Mouse (Mus musculus) limb, embryonic 10.5 days (tissue): ENCODE measurements at regions not wholly inside any gene's neighbourhood (a gene's known extent, or its start where the extent isn't known, plus 50 kb on each side); places are given as distances from the start of the nearest gene placed in this dataset.
A peak's percentile ranks its signal among the peaks of the same experiment; 100 is the strongest.

Experiments
- DNase-seq: peaks from one replicate; pipeline ENCODE4 v3.0.0-alpha.2; 2017; ENCODE audit warnings: low spot score
- H3K27ac ChIP-seq: fragments of 300-500 bp; sonication (generic); 2 replicates; pipeline ENCODE4 v1.5.1; 2016; ENCODE audit warnings: mild to moderate bottlenecking
- H3K27me3 ChIP-seq: fragments of 300-500 bp; sonication (generic); 2 replicates; pipeline ENCODE4 v1.6.1; 2016; ENCODE audit warnings: low read depth, mild to moderate bottlenecking; ENCODE audit not compliant: poor library complexity, severe bottlenecking
- H3K36me3 ChIP-seq: fragments of 300-500 bp; sonication (generic); 2 replicates; pipeline ENCODE4 v1.6.1; 2016; ENCODE audit warnings: mild to moderate bottlenecking, moderate library complexity
- H3K4me1 ChIP-seq: fragments of 300-500 bp; sonication (generic); 2 replicates; pipeline ENCODE4 v1.6.1; 2016
- H3K4me3 ChIP-seq: fragments of 300-500 bp; sonication (generic); 2 replicates; pipeline ENCODE4 v1.5.1; 2016; ENCODE audit warnings: mild to moderate bottlenecking, moderate library complexity
- H3K9me3 ChIP-seq: fragments of 300-500 bp; sonication (generic); replicated peaks from 2 replicates; pipeline ENCODE4 v1.6.1; 2016; ENCODE audit warnings: mild to moderate bottlenecking
- WGBS: fragments of 180-500 bp; shearing (Covaris S2); methylation state at CpG from one replicate; pipeline ENCODE4 v1.1.7; 2016; 5-methylcytosine and 5-hydroxymethylcytosine counted together

DNA sequence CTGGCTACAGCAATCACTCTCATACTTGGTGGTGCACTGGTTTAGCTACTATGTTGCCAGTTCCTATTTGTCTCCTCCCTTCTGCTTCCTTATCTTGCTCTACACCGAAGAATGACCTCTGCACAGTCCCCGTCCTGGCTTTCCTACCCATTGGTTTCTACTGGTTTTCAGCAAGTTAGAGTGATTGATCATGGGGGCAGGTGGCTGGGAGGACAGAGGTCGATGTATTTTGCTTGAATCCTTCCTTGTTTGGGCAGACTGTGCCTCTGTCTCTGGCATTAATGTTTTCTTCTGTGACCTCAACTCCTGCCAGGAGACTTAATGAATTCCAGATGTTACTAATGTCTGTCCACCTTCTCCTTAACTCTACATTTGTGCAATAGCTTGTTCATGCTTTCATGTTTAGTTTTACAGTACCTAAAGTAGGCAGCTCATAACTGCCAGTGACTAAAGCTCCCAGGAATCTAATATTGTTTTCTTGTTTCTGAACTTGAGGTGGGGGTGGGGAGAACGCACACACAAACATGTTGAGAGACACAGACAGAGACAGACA lies 457.2 kb upstream of the Mef2c start:
- no peak overlapping the region for H3K27ac ChIP-seq
- H3K4me3 ChIP-seq = no peak overlapping the region
- peak; percentile 47 for DNase-seq
- H3K4me1 ChIP-seq = peaks cover 12% of the 10 kb centered on the region
- H3K36me3 ChIP-seq = no peaks in the 10 kb centered on the region
- 21% methylated on average over 4 of the region's 4 CpGs for WGBS
- no peaks in the 10 kb centered on the region for H3K9me3 ChIP-seq
- no peaks in the 10 kb centered on the region for H3K27me3 ChIP-seq

DNA sequence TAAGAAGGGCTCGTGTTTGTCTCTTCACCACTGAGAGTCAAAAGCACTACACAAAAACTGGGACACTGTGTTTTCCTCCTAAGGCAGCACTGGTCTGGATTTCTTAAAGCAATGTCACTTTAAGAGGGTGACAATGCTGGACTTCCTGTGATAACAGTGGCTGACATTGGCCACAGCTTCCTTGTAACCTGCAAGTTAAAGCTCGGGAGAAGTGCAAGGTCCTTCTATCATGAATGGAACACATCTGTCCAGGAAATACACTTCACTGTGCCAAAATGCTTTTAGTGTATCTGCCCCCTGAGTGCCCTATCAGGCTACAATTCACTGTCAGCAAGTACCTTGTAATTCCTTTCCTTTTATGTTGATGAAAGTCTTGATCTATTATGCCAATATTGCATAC lies 448.0 kb upstream of the Mef2c start:
- Histone ChIP-seq H3K9me3 (no peaks in the 10 kb centered on the region), H3K27me3 (no peaks in the 10 kb centered on the region), H3K36me3 (no peaks in the 10 kb centered on the region), H3K27ac (no peak overlapping the region), H3K4me1 (no peaks in the 10 kb centered on the region), H3K4me3 (no peak overlapping the region)
- no peak for DNase-seq
- 65% methylated on average over 2 of the region's 2 CpGs for WGBS

DNA sequence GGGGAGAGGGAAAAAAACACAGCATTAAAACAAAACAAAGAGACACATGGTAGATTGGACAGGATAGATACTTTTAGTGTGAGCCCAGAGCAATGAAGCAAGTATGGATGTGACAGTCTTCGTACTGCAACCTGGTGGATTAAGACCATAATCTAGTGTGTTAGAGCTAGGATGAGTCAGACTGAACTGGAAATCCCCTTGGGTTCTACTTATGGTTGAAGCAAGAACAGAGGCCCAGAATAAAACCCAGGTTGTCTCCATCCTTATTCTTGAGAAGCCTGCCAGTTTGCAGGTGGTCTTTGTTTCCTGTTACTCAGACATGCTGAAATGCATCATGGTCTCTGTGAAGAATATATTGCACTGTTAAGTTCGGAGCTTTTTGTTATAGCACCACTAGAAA lies 447.4 kb upstream of the Mef2c start:
- DNase-seq = no peak
- WGBS = 94% methylated on average over 2 of the region's 2 CpGs
- H3K36me3 ChIP-seq = no peaks in the 10 kb centered on the region

DNA sequence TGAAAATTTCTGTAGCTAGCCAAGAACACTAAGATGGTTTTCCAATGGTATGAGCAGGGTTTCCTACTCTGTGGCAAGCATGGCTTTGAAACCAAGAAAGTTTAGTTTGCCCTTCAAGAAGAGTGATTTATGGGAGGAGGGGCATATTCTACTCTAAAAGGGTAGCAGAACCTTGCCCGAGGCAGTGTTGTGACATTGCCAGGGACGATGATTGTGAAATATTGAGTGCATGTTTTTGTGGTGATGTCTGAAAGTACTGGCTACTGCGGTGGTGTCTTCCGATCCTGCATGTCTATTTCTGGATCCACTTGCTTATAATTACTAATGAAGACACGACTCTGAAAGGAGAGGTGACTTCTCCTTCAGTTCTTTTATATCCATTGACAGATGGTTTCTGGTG lies 439.1 kb upstream of the Mef2c start:
- 86% methylated on average over 5 of the region's 5 CpGs for WGBS

More for the DNA sequence above, 447.4 kb upstream of the Mef2c start:
- Histone ChIP-seq H3K27me3 (no peaks in the 10 kb centered on the region), H3K27ac (no peak overlapping the region), H3K9me3 (no peaks in the 10 kb centered on the region), H3K4me3 (no peak overlapping the region), H3K4me1 (no peaks in the 10 kb centered on the region)

DNA sequence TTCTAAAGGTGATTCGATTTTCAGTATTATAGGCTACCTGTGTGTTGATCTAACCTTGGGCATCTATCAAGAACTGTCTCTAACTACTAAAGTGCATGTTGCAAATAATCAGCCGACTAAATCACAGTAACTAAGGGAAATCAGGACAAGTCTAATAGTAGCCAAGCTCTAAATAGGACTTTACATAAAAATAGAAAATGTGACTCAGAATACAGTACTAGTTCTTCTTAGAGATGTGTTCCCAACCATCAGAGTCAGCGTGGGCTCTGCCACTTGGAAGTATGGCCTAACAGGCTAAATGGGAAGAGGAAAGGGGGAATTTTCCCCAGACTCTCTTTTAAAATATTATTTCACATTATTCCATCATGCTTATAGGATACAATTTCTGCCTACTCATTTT lies 438.6 kb upstream of the Mef2c start:
- DNase-seq = no peak
- Histone ChIP-seq H3K36me3 (no peaks in the 10 kb centered on the region), H3K27ac (no peak overlapping the region), H3K9me3 (no peaks in the 10 kb centered on the region), H3K27me3 (no peaks in the 10 kb centered on the region), H3K4me1 (no peaks in the 10 kb centered on the region), H3K4me3 (no peak overlapping the region)
- 87% methylated on average over 3 of the region's 3 CpGs for WGBS

More for the DNA sequence above, 439.1 kb upstream of the Mef2c start:
- no peak overlapping the region for H3K4me3 ChIP-seq
- no peak for DNase-seq
- no peaks in the 10 kb centered on the region for H3K4me1 ChIP-seq
- no peaks in the 10 kb centered on the region for H3K27me3 ChIP-seq
- no peak overlapping the region for H3K27ac ChIP-seq
- no peaks in the 10 kb centered on the region for H3K9me3 ChIP-seq
- H3K36me3 ChIP-seq = no peaks in the 10 kb centered on the region

DNA sequence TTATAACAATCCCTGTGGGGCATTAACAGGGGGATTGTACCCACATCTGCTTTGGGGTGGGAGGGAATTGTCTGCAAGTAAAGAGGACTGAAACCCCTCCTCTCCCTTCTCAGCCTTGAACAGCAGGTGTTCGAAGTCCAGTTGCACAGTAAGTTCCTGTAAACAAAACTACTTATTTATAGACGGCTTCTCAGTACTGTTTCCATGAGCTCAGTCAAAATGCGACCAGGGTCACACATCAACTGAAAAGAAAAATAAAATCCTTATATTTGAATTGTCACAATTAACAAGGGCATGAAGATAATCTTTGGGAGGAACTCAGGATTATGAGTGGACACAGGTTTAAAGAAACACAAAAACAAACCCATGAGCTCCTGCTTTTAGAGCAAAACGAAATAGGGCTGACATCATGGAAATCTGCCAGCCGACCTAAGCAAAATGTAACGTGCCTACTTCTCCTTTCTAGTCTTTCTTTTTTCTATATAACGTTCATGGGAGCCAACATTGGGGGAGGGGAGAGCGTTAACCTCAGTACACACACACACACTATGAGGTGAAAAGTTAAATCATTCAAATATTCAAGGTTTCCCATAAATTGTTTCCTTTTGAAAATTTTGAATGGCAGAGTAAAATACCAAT lies 437.6 kb upstream of the Mef2c start:
- WGBS = 87% methylated on average over 8 of the region's 8 CpGs
- Histone ChIP-seq H3K9me3 (no peaks in the 10 kb centered on the region), H3K27me3 (no peaks in the 10 kb centered on the region), H3K4me3 (no peak overlapping the region), H3K4me1 (no peaks in the 10 kb centered on the region), H3K36me3 (no peaks in the 10 kb centered on the region), H3K27ac (no peak overlapping the region)
- no peak for DNase-seq

DNA sequence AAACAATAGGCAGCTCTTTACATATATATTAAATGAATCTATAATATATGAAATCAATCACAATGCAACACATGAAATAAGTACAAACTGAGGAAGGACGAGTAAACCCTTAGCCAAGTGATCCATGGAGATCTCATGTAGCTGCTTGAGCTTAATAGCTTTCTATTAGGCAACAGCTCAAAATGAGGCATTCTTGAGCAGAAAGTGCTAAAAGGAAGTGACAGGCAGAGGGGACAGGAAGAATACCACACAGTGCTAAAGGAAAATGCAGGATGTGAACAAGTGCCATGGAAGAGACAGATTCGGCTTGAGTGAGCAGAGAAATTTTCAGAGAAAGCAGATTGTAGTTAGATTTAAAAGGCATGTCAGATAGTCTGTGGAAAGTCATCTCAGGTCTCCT lies 436.3 kb upstream of the Mef2c start:
- no peak for DNase-seq
- no peaks in the 10 kb centered on the region for H3K27me3 ChIP-seq
- WGBS = 74% methylated on average over 2 of the region's 2 CpGs
- no peaks in the 10 kb centered on the region for H3K36me3 ChIP-seq
- no peak overlapping the region for H3K27ac ChIP-seq
- H3K4me3 ChIP-seq = no peak overlapping the region
- H3K4me1 ChIP-seq = no peaks in the 10 kb centered on the region
- no peaks in the 10 kb centered on the region for H3K9me3 ChIP-seq

DNA sequence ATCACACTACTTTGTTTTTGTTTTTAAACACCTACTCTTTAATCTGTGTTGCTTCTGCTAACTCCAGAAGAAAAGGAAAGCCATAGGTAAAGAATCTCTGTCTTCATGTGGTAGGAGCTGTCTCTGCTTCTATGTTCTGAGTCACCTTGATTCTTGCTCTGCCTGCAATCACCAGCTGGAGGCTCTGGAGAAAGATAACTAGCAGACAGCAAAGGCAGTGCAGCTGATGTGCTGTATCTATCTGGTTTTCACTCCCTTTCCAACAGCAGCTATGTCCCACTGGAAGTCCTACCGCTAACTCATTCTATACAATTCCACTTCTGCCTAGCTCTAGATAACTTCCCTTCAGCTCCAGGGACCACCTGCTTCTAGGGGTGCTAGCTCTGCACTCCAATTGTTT lies 435.2 kb upstream of the Mef2c start:
- no peak overlapping the region for H3K27ac ChIP-seq
- no peaks in the 10 kb centered on the region for H3K27me3 ChIP-seq
- WGBS = 85% methylated on average over 1 of the region's 1 CpGs
- H3K4me1 ChIP-seq = no peaks in the 10 kb centered on the region
- no peaks in the 10 kb centered on the region for H3K9me3 ChIP-seq
- DNase-seq = no peak
- H3K36me3 ChIP-seq = no peaks in the 10 kb centered on the region
- H3K4me3 ChIP-seq = no peak overlapping the region

DNA sequence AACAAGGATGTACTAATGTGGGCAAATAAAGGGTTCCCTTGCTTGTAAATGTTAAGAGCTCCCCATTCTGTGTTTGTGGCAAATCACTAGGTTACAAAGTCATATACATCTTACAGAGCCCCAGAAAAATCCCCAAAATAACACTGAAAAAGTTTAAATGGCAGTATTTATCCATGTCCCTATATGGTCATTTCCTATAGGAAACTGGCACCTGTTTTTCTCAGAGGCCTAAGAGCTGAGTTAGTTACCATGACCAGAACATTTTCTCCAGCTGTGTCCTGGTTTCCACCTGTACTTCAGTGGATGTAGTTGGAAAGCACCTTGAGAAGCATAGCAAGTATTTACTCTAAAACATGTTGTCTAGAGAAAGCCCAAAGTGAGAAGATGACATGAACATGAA lies 434.5 kb upstream of the Mef2c start:
- Histone ChIP-seq H3K4me1 (no peaks in the 10 kb centered on the region), H3K9me3 (no peaks in the 10 kb centered on the region), H3K27me3 (no peaks in the 10 kb centered on the region), H3K4me3 (no peak overlapping the region), H3K27ac (no peak overlapping the region), H3K36me3 (no peaks in the 10 kb centered on the region)
- no peak for DNase-seq

DNA sequence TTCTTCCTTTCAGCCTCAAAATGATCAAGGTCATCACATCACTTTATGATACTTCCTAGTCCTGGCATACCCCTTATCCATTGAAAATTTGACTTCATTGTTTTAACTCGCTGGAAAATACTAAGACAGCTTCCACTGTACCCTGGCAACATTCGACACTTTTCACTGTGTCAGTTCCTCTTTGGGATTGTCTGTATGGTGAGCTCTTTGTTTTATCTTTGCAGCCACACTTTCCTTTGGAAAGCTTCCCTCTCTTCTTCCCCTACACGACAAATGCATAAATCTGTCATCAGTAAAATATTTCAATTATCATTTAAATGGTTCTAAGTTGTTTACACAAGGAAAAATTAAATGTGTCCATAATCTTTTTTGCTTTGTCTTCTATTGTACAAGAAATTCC lies 431.8 kb upstream of the Mef2c start:
- no peaks in the 10 kb centered on the region for H3K36me3 ChIP-seq
- no peak for DNase-seq
- H3K27me3 ChIP-seq = no peaks in the 10 kb centered on the region
- H3K4me1 ChIP-seq = no peaks in the 10 kb centered on the region
- 83% methylated on average over 3 of the region's 3 CpGs for WGBS
- H3K27ac ChIP-seq = no peak overlapping the region
- H3K4me3 ChIP-seq = no peak overlapping the region
- H3K9me3 ChIP-seq = no peaks in the 10 kb centered on the region

DNA sequence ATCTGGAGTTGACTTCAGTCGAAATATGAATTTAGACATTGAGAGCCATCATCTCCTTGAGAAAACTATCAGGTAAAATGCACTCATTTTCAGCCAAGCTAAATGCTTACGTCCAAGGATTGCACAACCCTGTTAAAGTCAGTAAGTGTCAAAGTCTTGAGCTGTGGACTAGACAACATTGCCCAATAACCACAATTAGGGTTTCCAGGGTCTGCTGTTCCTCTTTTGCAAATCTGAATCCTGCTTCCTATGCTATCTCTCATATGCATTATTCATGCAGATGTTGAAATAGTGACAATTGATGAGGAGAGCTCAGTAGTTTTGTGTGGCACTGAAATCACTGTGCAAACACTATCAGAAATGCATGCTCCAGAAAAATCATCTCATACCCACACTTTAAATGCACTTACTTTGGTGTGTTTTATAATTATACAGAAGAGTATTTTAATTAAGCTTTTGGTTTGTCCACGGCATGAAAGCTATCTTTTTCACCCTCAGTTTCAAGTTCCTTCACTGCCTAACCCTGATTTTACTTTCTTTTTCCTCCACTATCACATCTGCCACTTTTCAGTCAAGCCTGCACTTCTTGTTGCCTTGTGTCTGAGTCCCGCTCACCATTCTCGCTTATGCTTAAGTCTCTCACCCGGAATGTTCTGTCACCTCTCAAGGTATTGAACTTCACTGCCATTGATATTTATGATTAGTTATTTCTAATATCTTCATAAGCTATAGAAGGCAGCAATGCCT lies 429.4 kb upstream of the Mef2c start:
- Histone ChIP-seq H3K9me3 (no peaks in the 10 kb centered on the region), H3K36me3 (no peaks in the 10 kb centered on the region), H3K4me1 (no peaks in the 10 kb centered on the region), H3K27me3 (no peaks in the 10 kb centered on the region), H3K27ac (no peak overlapping the region), H3K4me3 (no peak overlapping the region)
- 94% methylated on average over 6 of the region's 6 CpGs for WGBS
- DNase-seq = no peak

DNA sequence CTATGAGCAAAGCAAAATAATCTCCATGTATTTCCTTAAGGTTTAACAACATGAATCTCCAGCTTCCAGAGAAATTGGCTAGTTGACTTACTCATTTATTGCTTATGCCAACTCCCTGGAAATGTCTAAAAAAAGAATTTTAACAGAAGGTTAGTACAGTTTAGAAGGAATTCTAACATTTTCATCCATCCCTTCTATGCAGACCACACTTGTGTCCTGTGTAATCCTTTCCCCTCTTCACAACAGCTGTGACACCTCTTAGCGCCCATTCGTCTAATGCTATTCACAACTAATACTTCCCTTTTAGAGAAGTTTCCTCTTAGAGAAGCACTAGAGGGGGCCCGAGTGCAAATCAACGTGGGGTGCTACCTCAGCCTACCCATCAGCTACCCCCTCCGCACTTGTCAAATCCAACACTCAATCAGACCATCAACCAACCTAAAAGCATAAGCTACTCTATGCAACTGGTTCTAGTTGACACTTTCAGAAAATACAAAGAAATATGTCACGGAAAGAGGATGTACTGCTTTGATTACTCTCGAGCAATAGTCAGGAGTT lies 428.4 kb upstream of the Mef2c start:
- Histone ChIP-seq H3K4me3 (no peak overlapping the region), H3K36me3 (no peaks in the 10 kb centered on the region), H3K27ac (no peak overlapping the region), H3K4me1 (no peaks in the 10 kb centered on the region), H3K9me3 (no peaks in the 10 kb centered on the region), H3K27me3 (no peaks in the 10 kb centered on the region)
- 72% methylated on average over 7 of the region's 7 CpGs for WGBS
- DNase-seq = no peak

DNA sequence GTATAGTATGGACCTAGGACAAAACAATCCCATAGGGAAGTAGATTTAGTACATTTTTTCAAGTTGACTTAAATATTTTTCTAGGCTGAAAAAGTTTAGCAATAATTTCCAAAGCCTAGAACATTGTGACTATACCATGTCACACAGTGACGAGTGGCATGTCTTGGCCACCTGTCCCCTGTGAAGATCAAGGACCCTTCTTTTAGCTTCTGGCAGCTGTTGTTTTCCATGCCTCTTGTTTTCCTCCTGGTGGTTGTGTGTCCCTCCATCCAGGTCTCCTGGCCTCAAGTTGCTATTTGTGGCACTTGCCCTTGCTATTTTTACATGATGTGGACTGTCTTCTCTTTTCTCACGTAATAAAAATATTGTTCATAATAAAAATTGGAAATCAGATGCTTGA lies 427.2 kb upstream of the Mef2c start:
- no peaks in the 10 kb centered on the region for H3K36me3 ChIP-seq
- 83% methylated on average over 2 of the region's 2 CpGs for WGBS
- no peak overlapping the region for H3K4me3 ChIP-seq
- no peak for DNase-seq
- H3K27ac ChIP-seq = no peak overlapping the region
- H3K27me3 ChIP-seq = no peaks in the 10 kb centered on the region
- H3K9me3 ChIP-seq = no peaks in the 10 kb centered on the region
- no peaks in the 10 kb centered on the region for H3K4me1 ChIP-seq
